Mouse (Mus musculus) neural tube, embryonic 12.5 days (tissue): ENCODE results near the gene Znhit1. TPM values are rescaled to one million over a fixed set of nuclear protein-coding genes. Genes with fewer than 3 reads are reported as not detected.
"Not testable (repeated sequence)": the region's sequence is repeated elsewhere in the genome, so short reads cannot be mapped to it uniquely, and the experiment has no call there.

ENCODE experiments used
- ATAC-seq: fragments of 200-750 bp; cut with Nextera tagmentation; 2 replicates; pipeline ENCODE4 v1.8.0; 2017; ENCODE audit warnings: low read depth, mild to moderate bottlenecking, moderate TSS enrichment, moderate library complexity; ENCODE audit not compliant: low FRiP score
- H3K27ac ChIP-seq: fragments of 300-500 bp; sonication (generic); 2 replicates; pipeline ENCODE4 v1.5.1; 2016
- H3K27me3 ChIP-seq: fragments of 300-500 bp; sonication (generic); replicated peaks from 2 replicates; pipeline ENCODE4 v1.6.1; 2016; ENCODE audit warnings: mild to moderate bottlenecking
- H3K36me3 ChIP-seq: fragments of 300-500 bp; sonication (generic); 2 replicates; pipeline ENCODE4 v1.6.1; 2016; ENCODE audit warnings: mild to moderate bottlenecking
- H3K4me1 ChIP-seq: fragments of 300-500 bp; sonication (generic); 2 replicates; pipeline ENCODE4 v1.6.1; 2016
- H3K4me2 ChIP-seq: fragments of 300-500 bp; sonication (generic); replicated peaks from 2 replicates; pipeline ENCODE4 v1.6.1; 2016; ENCODE audit warnings: mild to moderate bottlenecking
- H3K4me3 ChIP-seq: fragments of 300-500 bp; sonication (generic); 2 replicates; pipeline ENCODE4 v1.5.1; 2016
- H3K9ac ChIP-seq: fragments of 300-500 bp; sonication (generic); 2 replicates; pipeline ENCODE4 v1.6.1; 2016; ENCODE audit warnings: mild to moderate bottlenecking
- H3K9me3 ChIP-seq: fragments of 300-500 bp; sonication (generic); 2 replicates; pipeline ENCODE4 v1.6.1; 2016; ENCODE audit warnings: mild to moderate bottlenecking
- WGBS: fragments of 180-500 bp; shearing (Covaris S2); methylation state at CpG from one replicate; pipeline ENCODE4 v1.1.7; 2016; 5-methylcytosine and 5-hydroxymethylcytosine counted together
- polyA plus RNA-seq: library from polyadenylated mRNA; unstranded; fragments of >200 nt; fragmentation: Nextera tagmentation; extraction: Ambion mirVana; gene quantifications from 2 replicates; pipeline ENCODE4 v1.2.1, GENCODE M21; 2016

Znhit1 gene
- polyA plus RNA-seq, 1 experiment from 2014 or later: 109 TPM

DNA sequence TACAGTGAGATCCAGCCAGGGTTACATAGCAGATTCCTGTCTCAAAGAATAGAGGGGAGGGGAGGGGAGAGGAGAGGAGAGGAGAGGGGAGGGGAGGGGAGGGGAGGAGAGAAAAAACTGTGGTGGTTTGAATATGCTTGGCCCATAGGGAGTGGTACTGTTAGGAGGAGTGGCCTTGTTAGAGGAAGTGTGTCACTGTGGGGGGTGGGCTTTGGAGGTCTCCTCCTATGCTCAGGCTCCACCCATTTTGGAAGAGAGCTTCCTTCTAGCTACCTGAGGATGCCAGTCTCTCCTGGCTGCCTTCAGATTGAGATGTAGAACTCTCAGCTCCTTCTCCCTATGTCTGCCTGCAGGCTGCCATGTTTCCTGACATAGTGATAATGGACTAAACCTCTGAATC is 39.9 kb downstream of the Znhit1 start:
- Histone ChIP-seq H3K4me1 (0 out of 2 replicates have a peak, but pooled peaks cover 4% of the 10 kb centered on the region), H3K27ac (no peak overlapping the region), H3K9me3 (no peaks in the 10 kb centered on the region), H3K4me3 (no peak overlapping the region), H3K27me3 (no peaks in the 10 kb centered on the region), H3K36me3 (no peaks in the 10 kb centered on the region), H3K9ac (no peak overlapping the region), H3K4me2 (no peak overlapping the region)
- ATAC-seq: no peak

DNA sequence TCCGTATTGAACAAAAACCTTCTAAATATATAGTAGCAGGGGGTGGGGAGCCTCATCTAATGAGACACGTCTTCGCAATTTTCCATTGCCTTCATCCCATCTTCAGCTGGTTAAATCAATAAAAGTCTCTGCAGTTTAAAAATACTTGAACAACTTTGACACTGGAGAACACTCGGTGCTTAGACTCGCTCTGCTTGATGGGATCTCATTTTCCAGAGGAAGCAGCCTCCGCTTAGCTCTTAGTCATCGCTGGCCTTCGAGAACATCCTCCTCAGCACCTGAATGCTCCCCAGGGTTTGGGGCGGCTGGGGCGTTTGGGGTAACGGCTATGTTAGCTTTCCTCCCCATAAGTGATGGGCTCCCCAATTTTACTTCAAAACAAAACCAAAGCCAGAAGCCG is 42.7 kb downstream of the Znhit1 start:
- Histone ChIP-seq H3K27me3 (no peaks in the 10 kb centered on the region), H3K9ac (no peak overlapping the region), H3K4me1 (no peaks in the 10 kb centered on the region), H3K27ac (no peak overlapping the region), H3K36me3 (no peaks in the 10 kb centered on the region), H3K4me2 (no peak overlapping the region), H3K4me3 (no peak overlapping the region), H3K9me3 (no peaks in the 10 kb centered on the region)
- no peak for ATAC-seq
- WGBS: 78% methylated on average over 12 of the region's 12 CpGs

DNA sequence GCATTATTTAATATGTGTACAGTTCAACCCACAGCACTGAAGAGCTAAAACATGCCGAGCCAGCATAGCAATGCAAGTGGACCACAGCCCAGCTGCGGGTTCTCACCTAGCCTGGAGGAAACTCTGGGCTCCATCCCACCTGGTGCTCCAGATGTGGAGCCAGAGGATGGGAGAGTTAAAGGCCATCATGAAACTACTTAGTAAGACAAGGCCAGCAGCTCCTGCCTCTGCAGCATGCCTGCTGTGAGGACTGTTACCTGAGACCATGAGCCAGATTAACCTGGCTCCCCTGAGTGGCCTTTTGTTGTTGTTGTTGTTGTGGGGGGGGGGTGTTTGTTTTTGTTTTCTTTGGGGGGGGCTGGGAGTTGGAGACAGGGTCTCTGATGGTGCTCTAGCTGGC is 44.4 kb downstream of the Znhit1 start:
- H3K9ac ChIP-seq: no peak overlapping the region
- no peak overlapping the region for H3K27ac ChIP-seq
- H3K4me2 ChIP-seq: no peak overlapping the region
- H3K4me1 ChIP-seq: no peaks in the 10 kb centered on the region
- no peak overlapping the region for H3K4me3 ChIP-seq
- no peak for ATAC-seq
- no peaks in the 10 kb centered on the region for H3K9me3 ChIP-seq
- no peaks in the 10 kb centered on the region for H3K27me3 ChIP-seq
- H3K36me3 ChIP-seq: no peaks in the 10 kb centered on the region
- WGBS: 82% methylated on average over 2 of the region's 2 CpGs

DNA sequence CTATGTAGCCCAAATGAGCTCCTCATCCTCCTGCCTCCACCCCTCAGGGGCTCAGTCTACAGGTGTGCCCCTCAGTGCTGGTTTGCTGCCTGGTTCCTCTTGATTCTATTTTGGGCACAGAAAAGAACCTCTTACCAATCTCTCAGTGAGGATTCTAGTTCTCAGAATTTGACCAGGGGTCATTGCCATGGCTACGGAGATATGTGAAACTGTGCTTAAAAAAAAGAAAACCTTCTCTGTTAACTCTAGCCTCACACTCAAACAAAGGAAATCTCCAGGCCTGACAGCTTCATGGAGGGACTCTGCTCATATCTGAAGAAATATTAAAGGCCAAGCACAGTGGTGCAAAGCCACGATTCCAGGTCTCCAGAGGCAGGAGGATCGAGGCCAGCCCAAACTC is 45.0 kb downstream of the Znhit1 start:
- H3K4me3 ChIP-seq: no peak overlapping the region
- H3K27me3 ChIP-seq: no peaks in the 10 kb centered on the region
- H3K27ac ChIP-seq: no peak overlapping the region
- H3K4me2 ChIP-seq: no peak overlapping the region
- no peaks in the 10 kb centered on the region for H3K36me3 ChIP-seq
- no peak for ATAC-seq
- no peak overlapping the region for H3K9ac ChIP-seq
- no peaks in the 10 kb centered on the region for H3K9me3 ChIP-seq
- no peaks in the 10 kb centered on the region for H3K4me1 ChIP-seq
- WGBS: 87% methylated on average over 3 of the region's 3 CpGs

DNA sequence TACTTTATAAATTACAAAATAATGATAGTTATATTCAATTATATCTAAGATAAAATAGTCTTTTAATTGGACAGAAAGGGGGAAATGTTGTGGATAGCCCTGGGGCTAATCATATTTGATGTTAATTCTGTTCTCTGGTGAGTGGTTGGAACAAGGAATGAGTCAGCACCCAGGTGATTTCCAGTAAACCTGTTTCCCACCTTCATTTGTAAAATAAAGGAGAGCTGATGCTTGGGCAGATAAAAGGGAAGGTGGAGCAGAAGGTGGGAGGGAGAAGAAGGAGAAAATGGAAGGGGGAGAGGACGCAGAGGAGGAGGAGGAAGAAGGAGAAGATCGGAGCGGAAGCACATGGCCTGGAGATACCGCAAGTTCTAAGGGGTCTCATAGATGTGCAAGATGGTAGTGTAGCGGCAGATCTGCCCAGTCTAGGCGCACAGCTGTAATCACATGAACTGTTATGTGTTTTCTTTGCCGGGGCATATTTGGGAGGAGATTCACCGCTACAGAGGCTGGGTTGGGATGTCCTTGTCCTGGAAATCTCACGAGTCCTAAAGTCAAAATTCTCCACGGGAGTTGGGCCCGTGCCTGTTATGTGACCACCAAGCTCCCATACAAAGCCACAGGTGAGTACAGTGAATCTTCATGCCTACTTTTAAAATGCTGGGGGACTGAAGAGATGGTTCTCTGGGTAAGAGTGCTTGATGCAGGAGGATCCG is 46.8 kb downstream of the Znhit1 start:
- no peak overlapping the region for H3K4me2 ChIP-seq
- H3K9ac ChIP-seq: no peak overlapping the region
- WGBS: 86% methylated on average over 12 of the region's 12 CpGs
- H3K27me3 ChIP-seq: no peaks in the 10 kb centered on the region
- no peak overlapping the region for H3K4me3 ChIP-seq
- H3K36me3 ChIP-seq: no peaks in the 10 kb centered on the region
- no peaks in the 10 kb centered on the region for H3K4me1 ChIP-seq
- no peak overlapping the region for H3K27ac ChIP-seq
- H3K9me3 ChIP-seq: no peaks in the 10 kb centered on the region
- no peak for ATAC-seq

DNA sequence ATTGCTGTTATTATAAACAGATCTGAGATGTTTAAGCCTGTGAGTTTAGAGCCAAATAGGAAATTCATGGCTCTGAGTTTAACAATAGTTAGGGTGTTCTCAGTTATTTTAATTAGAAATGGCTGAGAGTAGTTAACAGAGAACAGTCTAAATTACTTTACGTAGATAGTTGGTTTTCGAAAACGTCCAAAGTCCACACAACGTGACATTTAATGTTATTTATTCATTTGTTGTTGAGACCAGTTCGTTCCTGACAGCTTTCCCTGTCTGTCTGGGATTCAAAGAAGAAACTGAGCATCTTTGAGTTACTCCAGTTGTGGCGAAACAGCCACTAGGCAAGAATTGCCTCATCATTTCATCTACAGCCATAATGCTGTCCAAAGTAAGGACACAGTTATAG is 47.8 kb downstream of the Znhit1 start:
- WGBS: 85% methylated on average over 6 of the region's 6 CpGs
- not testable (repeated sequence) for H3K27ac ChIP-seq, H3K27me3 ChIP-seq, H3K36me3 ChIP-seq, H3K4me3 ChIP-seq, H3K9ac ChIP-seq, H3K4me1 ChIP-seq, ATAC-seq, H3K4me2 ChIP-seq, H3K9me3 ChIP-seq

DNA sequence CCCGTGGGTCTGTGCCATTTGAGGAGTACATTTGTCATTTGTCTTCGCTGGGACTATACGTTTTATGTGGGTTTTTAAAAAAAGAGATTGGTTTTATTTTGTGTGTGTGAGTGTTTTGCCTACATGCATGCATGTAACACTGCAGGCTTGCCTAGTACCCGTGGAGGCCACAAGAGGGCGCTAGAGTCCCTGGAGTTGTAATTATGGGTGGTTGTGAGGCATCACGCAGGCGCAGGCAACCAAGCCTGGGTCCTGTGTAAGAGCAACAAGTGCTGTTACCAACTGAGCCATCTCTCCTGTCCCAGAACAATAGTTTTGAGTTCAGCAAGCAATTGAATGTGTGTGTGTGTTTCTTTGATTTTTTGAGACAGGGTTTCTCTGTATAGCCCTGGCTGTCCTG is 48.5 kb downstream of the Znhit1 start:
- WGBS: 63% methylated on average over 7 of the region's 7 CpGs
- H3K9ac ChIP-seq: no peak overlapping the region
- H3K27me3 ChIP-seq: no peaks in the 10 kb centered on the region
- H3K4me1 ChIP-seq: no peaks in the 10 kb centered on the region
- H3K4me3 ChIP-seq: no peak overlapping the region
- H3K9me3 ChIP-seq: no peaks in the 10 kb centered on the region
- H3K36me3 ChIP-seq: no peaks in the 10 kb centered on the region
- no peak overlapping the region for H3K27ac ChIP-seq
- no peak for ATAC-seq
- no peak overlapping the region for H3K4me2 ChIP-seq

DNA sequence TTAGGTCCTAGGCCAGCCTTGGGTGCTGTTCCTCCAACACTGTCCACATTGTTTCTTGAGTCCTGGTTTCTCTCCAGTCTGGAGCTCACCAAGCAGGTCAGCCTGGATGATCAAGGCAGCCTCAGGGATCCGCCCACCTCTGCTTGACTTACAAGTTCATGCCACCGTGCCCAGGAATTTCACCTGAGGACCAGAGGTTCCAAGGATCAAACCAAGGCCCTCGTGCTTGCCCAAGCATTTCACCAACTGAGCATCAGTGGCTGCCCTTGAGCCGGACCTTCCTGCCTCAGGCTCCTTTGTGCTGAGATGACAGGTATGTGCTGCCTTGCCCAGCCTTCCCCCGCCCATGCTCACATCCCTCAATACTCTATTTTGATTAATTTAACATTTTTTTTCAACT is 50.2 kb downstream of the Znhit1 start:
- 93% methylated on average over 5 of the region's 5 CpGs for whole genome bisulfite sequencing
- H3K9me3 ChIP-seq: no peaks in the 10 kb centered on the region
- H3K27me3 ChIP-seq: no peaks in the 10 kb centered on the region
- no peaks in the 10 kb centered on the region for H3K4me1 ChIP-seq
- no peak overlapping the region for H3K4me2 ChIP-seq
- H3K36me3 ChIP-seq: no peaks in the 10 kb centered on the region
- H3K27ac ChIP-seq: no peak overlapping the region
- no peak for ATAC-seq
- H3K4me3 ChIP-seq: no peak overlapping the region
- no peak overlapping the region for H3K9ac ChIP-seq

DNA sequence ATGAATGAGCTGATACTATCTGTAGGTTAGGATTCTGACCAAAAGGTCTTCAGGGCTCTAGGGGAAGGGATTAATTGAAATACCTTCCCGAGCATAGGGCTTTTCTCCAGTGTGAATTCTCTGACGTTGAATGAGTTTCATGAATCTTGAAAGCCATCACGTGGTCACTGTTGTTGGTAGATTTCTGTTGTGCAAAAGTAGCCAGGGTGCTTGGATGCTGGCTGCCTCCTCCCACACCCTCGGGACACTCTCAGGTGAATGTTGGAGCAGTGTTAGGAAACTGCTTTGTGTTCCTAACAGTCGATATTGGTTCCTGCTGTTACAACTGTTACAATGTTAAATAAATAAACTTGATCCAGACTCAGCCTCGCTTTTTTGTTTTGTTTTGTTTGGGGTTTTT is 51.1 kb downstream of the Znhit1 start:
- Histone ChIP-seq H3K4me3 (no peak overlapping the region), H3K9me3 (no peaks in the 10 kb centered on the region), H3K27ac (no peak overlapping the region), H3K27me3 (no peaks in the 10 kb centered on the region), H3K9ac (no peak overlapping the region), H3K4me1 (no peaks in the 10 kb centered on the region), H3K4me2 (no peak overlapping the region), H3K36me3 (no peaks in the 10 kb centered on the region)
- 88% methylated on average over 6 of the region's 6 CpGs for WGBS
- ATAC-seq: no peak

DNA sequence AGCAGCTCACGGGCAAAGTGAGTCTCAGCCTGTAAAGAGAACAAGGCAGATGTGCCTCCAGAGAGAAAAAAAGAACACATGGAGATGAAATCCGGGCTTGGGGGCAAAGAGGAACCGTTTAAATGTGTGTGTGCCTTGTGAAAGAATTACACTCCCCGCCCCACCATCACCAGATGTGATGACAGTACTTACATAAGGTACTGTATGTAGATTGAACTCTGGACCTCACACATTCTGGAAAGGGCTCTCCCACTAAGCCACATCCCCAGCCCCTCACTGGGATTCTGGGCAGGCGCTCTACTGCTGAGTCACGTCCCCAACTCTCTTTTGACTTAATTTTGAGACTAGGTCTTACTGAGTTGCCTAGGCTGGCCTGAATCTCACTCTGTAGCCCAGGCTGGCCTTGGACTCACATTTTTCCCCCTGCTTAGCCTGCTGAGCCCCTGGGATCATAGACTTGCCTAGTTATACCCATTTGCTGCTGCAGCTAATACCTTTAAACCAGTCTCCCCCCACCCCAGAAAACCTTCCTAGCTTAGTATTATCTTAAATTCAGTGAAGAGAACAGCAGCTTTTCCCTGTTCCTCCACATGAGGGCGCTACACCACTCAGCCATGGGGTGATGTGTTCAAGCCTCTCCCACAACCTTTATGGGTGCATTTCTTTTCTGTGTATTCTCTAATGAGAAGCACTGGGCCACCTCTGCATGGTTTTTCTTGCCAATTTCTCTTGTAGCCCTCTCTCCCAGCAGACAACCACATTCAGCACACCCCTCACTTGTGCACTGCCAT is 51.7 kb downstream of the Znhit1 start:
- H3K4me1 ChIP-seq: no peaks in the 10 kb centered on the region
- no peak overlapping the region for H3K9ac ChIP-seq
- no peak overlapping the region for H3K4me2 ChIP-seq
- H3K27me3 ChIP-seq: no peaks in the 10 kb centered on the region
- WGBS: 70% methylated on average over 7 of the region's 7 CpGs
- no peaks in the 10 kb centered on the region for H3K9me3 ChIP-seq
- no peak overlapping the region for H3K27ac ChIP-seq
- ATAC-seq: no peak
- no peaks in the 10 kb centered on the region for H3K36me3 ChIP-seq
- no peak overlapping the region for H3K4me3 ChIP-seq

DNA sequence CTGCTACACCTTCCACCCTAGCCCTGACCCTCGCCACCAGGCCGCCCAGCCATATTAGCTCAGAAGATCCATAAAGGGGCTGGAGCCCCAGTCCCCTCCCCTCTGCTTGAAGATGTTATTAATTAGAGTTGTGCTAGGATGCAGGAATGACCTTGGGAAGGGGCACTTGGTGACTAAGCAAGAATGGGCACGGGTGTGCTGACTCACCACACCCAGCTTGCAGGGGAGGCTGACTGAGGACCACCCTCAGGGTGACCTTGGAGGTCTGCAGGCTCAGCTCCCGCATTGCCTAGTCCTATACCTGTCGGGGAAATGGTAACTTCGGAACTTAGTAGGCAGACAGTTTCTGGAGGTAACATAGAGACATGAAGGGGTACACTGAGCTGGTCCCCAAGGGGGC is 53.9 kb downstream of the Znhit1 start:
- no peak overlapping the region for H3K4me2 ChIP-seq
- peaks cover 3% of the 10 kb centered on the region; the same call in 1 of the 2 replicates for H3K4me1 ChIP-seq
- H3K9me3 ChIP-seq: no peaks in the 10 kb centered on the region
- H3K4me3 ChIP-seq: no peak overlapping the region
- no peaks in the 10 kb centered on the region for H3K36me3 ChIP-seq
- H3K27ac ChIP-seq: no peak overlapping the region
- no peak for ATAC-seq
- no peak overlapping the region for H3K9ac ChIP-seq
- 90% methylated on average over 6 of the region's 6 CpGs for WGBS
- H3K27me3 ChIP-seq: no peaks in the 10 kb centered on the region

DNA sequence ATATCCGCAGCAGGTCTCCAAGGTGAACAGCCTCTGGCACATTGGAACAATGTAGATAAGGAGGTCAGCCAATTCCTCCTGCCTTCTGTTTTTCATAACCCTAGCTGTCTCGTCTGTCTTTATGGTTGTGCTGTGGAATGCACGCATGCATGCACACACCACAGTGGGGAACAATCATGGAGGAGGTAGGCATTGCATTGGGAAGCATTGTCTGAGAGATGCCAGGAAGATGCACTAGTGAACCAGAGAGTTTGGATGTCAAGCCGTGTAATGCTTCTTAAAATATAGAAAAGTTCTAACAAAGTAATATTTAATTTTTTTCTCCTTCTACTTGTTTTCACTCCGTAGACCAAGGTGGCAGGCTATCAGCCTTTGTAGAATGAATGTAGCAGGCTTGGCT is 54.9 kb downstream of the Znhit1 start:
- Histone ChIP-seq H3K27me3 (no peaks in the 10 kb centered on the region), H3K36me3 (no peaks in the 10 kb centered on the region), H3K4me1 (peaks cover 3% of the 10 kb centered on the region; the same call in 1 of the 2 replicates), H3K27ac (no peak overlapping the region), H3K4me2 (no peak overlapping the region), H3K9ac (no peak overlapping the region), H3K9me3 (no peaks in the 10 kb centered on the region), H3K4me3 (no peak overlapping the region)
- WGBS: 86% methylated on average over 5 of the region's 5 CpGs
- ATAC-seq: no peak
